Mouse (Mus musculus) left cerebral cortex, adult 9 months (tissue): ENCODE measurements around the gene 4921517D22Rik.
"Not testable (repeated sequence)": the region's sequence is repeated elsewhere in the genome, so short reads cannot be mapped to it uniquely, and the experiment has no call there.

Source experiments
- DNase-seq, 2 experiments: peaks; one replicate each; pipeline ENCODE4 v3.0.0; 2022; ENCODE audit warnings: low spot score in 2 of 2

The 4921517D22Rik gene

GRCm38 (mm10) chr13:59694008-59694407, at the start of gene 4921517D22Rik:
TSS of gene 4921517D22Rik (minus strand) at chr13:59694108.
- no peak for DNase-seq

- DNase-seq = no peak
Observed at GRCm38 (mm10) chr13:59741697-59742096, 47.8 kb upstream of the 4921517D22Rik start.

DNA sequence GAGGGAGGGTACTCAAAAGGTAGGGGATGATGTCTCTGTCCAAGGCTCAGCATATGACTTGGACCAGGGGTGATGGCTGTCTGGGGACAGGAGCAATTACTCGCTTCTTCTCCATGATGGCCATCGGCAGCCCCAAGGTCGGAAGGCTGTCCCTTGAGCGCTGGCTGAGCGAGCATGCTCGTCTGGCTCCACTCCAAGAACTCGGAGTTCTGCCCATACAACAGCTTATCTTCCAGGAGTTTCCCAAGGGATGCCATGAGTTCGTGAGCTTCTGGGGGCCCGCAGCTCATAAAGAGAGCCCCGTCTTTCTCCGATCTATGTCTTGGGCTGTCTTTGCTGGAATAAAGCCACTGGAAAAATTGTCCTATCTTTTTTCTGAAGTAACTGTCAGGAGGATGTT, 47.2 kb upstream of the 4921517D22Rik start:
- DNase-seq = no peak

- DNase-seq = no peak
Observed at GRCm38 (mm10) chr13:59739397-59739796, 45.5 kb upstream of the 4921517D22Rik start.

DNA sequence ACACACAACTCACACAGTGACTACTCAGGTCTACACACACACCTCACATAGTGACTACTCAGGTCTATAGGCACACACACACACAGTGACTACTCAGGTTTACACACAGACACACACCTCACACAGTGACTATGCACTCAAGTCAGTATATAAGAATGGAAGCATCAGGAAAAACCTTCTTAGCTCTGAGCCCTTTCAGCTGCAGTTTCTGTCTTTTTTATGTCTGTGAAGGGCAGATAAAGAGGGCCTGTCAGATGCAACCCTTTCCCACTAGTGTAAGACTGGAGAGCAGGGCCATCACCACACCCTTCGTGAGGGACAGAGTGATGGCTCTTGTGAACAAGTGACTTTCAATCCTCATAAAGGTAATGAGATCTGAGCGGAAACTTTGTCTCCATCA, 44.5 kb upstream of the 4921517D22Rik start:
- no peak for DNase-seq

GRCm38 (mm10) chr13:59735190-59735589, 41.3 kb upstream of the 4921517D22Rik start:
- DNase-seq = no peak

GRCm38 (mm10) chr13:59734347-59734746, 40.4 kb upstream of the 4921517D22Rik start:
- DNase-seq = not testable (repeated sequence)

DNA sequence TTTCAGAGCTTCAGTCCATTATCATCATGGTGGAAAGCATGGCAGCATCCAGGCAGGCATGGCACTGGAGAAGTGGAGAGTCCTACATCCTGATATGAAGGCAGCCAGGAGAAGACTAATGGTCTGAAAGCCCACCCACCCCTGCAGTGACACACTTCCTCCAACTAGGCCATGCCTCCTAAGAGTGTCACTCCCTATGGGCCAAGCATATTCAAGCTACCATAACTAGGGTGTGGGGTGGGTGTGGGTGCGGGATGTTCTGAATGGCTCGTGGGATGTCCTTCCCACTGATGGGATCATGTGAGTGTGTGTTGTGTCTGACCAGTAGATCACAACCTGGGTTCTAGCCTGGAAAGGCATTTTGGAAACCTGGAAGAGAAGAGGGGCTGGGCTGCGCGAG, 40.0 kb upstream of the 4921517D22Rik start:
- no peak for DNase-seq

GRCm38 (mm10) chr13:59731652-59732051, 37.7 kb upstream of the 4921517D22Rik start, which contains the start of gene Spata31d1d:
TSS of gene Spata31d1d (minus strand) at chr13:59731752.
- DNase-seq = no peak

GRCm38 (mm10) chr13:59728378-59729093, 34.6 kb upstream of the 4921517D22Rik start:
- DNase-seq = peak; percentile 48 to 91

DNA sequence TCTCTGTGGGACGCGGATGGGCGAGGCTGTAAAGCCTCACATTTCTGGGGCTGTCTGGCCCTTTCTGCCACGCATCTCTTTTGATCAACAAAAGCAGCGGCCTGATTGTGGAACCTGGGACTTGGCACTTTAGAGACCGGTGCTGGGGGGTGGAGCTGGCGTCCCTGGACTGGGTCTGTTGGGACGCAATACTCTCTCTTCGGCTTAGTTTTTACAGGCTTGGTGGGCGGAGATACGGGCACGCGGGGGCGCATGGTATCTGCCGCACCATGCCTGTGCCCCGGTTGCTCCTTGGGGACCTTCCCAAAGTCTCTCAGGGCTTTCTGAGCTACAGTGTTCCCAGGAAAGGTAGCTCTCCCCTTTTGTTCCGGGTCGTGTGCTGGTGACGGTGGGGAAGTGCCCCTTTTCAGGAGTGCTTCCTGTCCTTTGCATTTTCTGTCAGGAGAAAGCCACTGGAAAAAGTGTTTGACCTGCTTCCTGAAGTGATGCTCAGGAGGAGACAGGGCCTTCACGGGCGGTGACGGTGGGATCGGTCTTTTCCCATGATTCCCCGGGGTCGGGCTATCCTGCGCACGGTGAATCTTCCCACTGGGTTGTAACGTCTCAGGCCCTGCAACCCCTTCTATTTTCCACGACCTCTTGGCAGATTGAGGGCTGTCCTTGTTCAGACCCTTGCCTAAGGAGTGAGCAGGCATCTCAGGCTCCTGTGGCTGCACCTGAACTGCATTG, 32.4 kb upstream of the 4921517D22Rik start:
- no peak for DNase-seq

DNA sequence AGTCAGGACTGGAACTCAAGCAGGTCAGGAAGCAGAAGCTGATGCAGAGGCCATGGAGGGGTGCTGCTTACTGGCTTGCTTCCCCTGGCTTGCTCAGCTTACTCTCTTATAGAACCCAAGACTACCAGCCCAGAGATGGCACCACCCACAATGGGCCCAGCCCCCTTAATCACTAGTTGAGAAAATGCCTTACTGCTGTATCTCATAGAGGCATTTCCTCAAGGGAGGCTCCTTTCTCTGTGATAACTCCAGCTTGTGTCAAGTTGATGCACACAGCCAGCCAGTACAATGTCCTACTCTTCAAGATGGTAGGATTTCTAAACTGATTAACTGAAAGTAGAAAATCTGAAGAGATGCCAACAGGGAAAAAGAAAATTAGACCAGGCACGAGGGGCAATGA, 28.2 kb upstream of the 4921517D22Rik start:
- not testable (repeated sequence) for DNase-seq

GRCm38 (mm10) chr13:59719475-59719874, 25.6 kb upstream of the 4921517D22Rik start:
- DNase-seq = no peak

- DNase-seq = not testable (repeated sequence)
Observed at GRCm38 (mm10) chr13:59718857-59719440, 25.0 kb upstream of the 4921517D22Rik start.

DNA sequence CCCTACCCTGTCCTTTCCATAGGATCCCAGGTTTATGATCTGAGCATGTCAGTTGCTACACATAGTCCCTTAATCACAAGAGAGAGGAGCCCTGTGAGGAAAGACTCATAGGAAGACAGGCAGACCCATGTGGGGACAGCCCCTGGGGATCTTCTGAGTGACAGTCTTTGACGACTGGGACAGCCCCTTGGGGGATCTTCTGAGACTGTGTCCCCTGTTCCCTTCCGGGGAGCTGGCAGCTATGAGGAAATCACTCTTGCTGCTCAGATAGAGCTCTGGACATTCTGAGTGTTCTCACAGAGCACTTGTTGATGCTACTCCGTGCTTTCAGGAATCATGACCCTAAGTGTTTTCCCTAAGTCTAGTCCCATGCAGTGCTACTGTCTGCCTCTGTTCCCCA, 19.8 kb upstream of the 4921517D22Rik start:
- DNase-seq = no peak

DNA sequence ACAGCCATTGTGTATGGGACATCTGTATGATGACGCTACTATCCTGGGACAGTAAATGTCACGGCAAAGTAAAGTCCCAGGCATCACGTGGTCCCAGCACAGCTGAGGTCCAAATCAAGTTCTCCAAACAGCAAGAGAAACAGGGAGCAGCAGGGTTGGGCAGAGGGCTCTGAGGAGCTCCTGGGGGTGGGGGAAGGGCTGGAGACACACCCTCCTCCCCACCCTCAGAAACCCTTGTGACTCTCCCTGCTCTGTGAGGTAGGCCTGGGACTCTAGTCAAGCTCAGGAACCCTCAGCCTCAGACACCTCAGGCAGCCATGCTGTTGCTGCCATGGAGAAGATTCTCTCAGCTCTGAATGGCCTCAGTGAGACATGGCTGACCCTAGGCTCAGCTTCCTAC, 18.1 kb upstream of the 4921517D22Rik start, which contains the start of gene Spata31d1b:
Gene Spata31d1b (plus strand): TSS at position 301 of the 400 bp plus-strand sequence.
- not testable (repeated sequence) for DNase-seq

DNA sequence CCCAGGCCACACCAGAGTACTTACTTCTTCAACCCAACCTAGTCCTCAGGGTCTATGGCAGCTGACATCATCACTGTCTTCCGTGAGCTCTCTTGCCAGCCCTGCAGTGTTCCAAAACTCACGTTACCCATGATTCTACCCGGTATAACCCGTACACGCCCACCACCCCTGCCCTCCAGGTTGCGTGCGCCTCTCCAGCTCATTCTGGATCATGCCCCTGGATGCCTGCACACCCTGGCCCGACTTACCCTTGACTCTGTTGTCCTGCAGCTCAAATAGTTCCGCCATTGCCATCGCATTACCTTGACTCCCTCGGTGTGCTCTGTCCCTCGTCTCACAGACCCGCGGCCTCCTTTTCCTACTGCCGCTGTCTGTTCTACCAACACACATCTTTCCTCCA, 16.3 kb upstream of the 4921517D22Rik start, which contains the start of gene Spata31d1a:
Gene Spata31d1a (minus strand): TSS at position 101 of the 400 bp plus-strand sequence.
- DNase-seq = no peak

DNA sequence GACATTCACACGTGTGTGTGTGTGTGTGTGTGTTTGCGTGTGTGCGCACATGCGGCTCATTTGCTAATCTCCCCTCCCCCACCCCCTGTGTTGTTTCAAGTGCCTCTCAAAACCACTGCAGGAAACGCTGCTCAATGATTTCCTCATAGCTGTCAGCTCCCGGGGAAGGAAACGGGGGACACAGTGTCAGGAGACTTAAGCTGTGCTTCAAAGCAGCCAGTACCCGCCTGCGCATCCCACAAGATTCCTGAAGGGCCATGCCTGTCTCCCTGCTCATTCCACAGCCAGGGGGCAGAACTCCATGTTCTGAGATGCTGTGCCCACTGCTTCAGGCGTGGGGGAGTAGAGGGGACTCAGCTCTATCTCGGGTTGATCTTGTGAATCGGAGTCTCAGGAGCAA, 10.7 kb upstream of the 4921517D22Rik start:
- peak in 1 of 2 experiments; percentile 22 for DNase-seq

DNA sequence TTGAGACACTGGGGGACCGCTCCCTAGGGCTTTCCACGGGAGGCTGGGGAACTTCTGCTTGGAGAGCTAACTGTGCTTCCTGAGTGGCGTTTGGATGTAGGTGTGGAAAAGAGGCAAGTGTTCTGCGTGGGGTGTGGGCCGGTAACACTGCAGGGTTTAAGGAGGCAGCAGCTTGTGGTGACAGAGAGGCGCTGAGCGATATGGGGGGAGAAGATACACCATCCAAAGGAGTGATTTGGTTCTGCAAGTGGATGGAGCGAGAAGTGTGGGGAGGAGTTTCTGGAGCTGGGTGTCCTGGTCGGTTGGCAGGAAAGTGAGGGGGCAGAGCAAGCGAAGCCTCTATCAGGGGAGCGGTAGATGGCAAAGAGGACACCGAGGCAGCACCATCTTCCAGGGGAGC, 9.6 kb upstream of the 4921517D22Rik start:
- peak in 1 of 2 experiments; percentile 50 for DNase-seq

DNA sequence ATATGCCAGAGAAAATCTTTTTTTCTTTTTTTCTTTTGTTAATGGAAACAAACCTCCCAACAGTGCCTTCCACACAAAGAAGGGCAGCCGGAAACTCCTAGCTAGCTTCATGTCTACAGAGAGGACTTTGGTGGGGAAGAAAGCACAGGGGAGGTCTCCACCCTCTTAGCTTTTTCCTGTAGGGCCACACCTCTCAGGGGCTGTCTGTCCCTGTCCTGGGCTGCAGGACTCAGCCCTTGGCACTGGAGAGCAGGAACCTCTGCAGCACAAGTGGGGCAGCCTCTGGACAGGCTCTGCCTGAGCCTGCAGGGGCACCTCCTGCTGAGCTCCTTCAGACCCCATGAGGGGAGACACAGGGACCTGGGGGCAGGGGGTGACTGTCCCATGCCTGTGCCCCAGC, 6.2 kb upstream of the 4921517D22Rik start:
- not testable (repeated sequence) for DNase-seq

DNA sequence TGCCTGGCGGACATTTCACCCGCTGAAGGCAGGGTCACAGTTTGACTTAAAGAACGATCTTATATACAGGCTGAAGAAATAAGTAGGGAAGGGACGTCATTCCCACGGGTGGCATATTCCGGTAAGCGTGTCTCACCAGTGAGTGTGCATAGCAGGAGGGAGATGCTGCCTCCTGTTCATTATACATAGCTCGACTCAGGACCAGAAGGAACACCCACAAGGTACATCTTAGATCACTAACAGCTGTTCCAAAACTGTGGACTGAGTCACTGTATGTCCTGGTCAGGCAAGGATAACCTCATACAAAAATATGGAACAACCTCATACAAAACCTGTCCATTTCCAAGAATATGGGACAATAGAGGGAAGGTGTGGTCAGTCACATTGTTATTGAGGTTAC, 5.2 kb upstream of the 4921517D22Rik start:
- DNase-seq = peak in 1 of 2 experiments; percentile 28

GRCm38 (mm10) chr13:59695781-59696180, 1.9 kb upstream of the 4921517D22Rik start:
- DNase-seq = no peak
